Mouse (Mus musculus) MEL (cell line): ENCODE measurements at regions not wholly inside any gene's neighbourhood (a gene's known extent, or its start where the extent isn't known, plus 50 kb on each side); places are given as distances from the start of the nearest gene placed in this dataset.

ENCODE experiments used
- DNase-seq: peaks from one replicate; pipeline ENCODE4 v3.0.0; 2011; ENCODE audit warnings: low read depth, low spot score
- H3K27ac ChIP-seq: 2 replicates; pipeline ENCODE4 v1.5.1; 2012; ENCODE audit warnings: low read depth, mild to moderate bottlenecking, control low read depth, low read length, moderate library complexity; ENCODE audit not compliant: control insufficient read depth
- H3K27me3 ChIP-seq, 2 experiments: fragments of 150-350 bp in 1 of 2; sonication (generic) in 1 of 2; 2 replicates each; pipeline ENCODE4 v1.6.1; 2012; ENCODE audit warnings: low read length in 2 of 2, mild to moderate bottlenecking in 2 of 2, improper control_type of control experiment in 1 of 2, moderate library complexity in 1 of 2; ENCODE audit not compliant: insufficient read depth in 2 of 2, control insufficient read depth in 1 of 2
- H3K36me3 ChIP-seq, 2 experiments: 2 replicates each; pipeline ENCODE4 v1.6.1; 2012 to 2014; ENCODE audit warnings: low read length in 2 of 2, improper control_type of control experiment in 1 of 2, inconsistent platforms in 1 of 2, mild to moderate bottlenecking in 1 of 2; ENCODE audit not compliant: insufficient read depth in 2 of 2, control insufficient read depth in 1 of 2
- H3K4me1 ChIP-seq, 2 experiments: fragments of 150-350 bp in 1 of 2; sonication (generic) in 1 of 2; 2 replicates each; pipeline ENCODE4 v1.6.1; 2012; ENCODE audit warnings: low read length in 2 of 2, improper control_type of control experiment in 1 of 2, mild to moderate bottlenecking in 1 of 2; ENCODE audit not compliant: insufficient read depth in 2 of 2, control insufficient read depth in 1 of 2
- H3K4me3 ChIP-seq, 2 experiments: fragments of 150-350 bp in 1 of 2; sonication (generic) in 1 of 2; 2 replicates each; pipeline ENCODE4 v1.5.1; 2012; ENCODE audit warnings: low read depth in 2 of 2, low read length in 2 of 2, mild to moderate bottlenecking in 2 of 2, moderate library complexity in 2 of 2, control low read depth in 1 of 2, improper control_type of control experiment in 1 of 2; ENCODE audit not compliant: control insufficient read depth in 1 of 2, insufficient read depth in 1 of 2
- H3K79me2 ChIP-seq: 2 replicates; pipeline ENCODE4 v1.6.1; 2012; ENCODE audit warnings: mild to moderate bottlenecking, low read length, moderate library complexity; ENCODE audit not compliant: control insufficient read depth, poor library complexity, insufficient read depth
- H3K9ac ChIP-seq: 2 replicates; pipeline ENCODE4 v1.6.1; 2012; ENCODE audit warnings: low read depth, mild to moderate bottlenecking, control low read depth, low read length, moderate library complexity; ENCODE audit not compliant: control insufficient read depth, poor library complexity, severe bottlenecking
- H3K9me3 ChIP-seq: fragments of 150-350 bp; sonication (generic); replicated peaks from 2 replicates; pipeline ENCODE4 v1.6.1; 2012; ENCODE audit warnings: mild to moderate bottlenecking, low read length, improper control_type of control experiment, moderate library complexity; ENCODE audit not compliant: insufficient read depth
- BHLHE40 ChIP-seq: IDR thresholded peaks from 2 replicates; pipeline ENCODE4 v1.6.1; 2012; ENCODE audit warnings: low read depth, mild to moderate bottlenecking, inconsistent platforms, low read length, improper control_type of control experiment, borderline replicate concordance
- CHD1 ChIP-seq: IDR thresholded peaks from 2 replicates; pipeline ENCODE4 v1.6.1; 2012; ENCODE audit warnings: low read depth, mild to moderate bottlenecking, inconsistent platforms, low read length, improper control_type of control experiment
- CHD2 ChIP-seq: IDR thresholded peaks from 2 replicates; pipeline ENCODE4 v1.6.1; 2011; ENCODE audit warnings: low read length, improper control_type of control experiment
- CTCF ChIP-seq, 3 experiments: IDR thresholded peaks in 2 of 3; conservative IDR thresholded peaks in 1 of 3; 2 replicates each; pipeline ENCODE4 v1.5.1; 2011 to 2012; ENCODE audit warnings: low read length in 3 of 3, low read depth in 2 of 3, mild to moderate bottlenecking in 2 of 3, improper control_type of control experiment in 1 of 3, inconsistent platforms in 1 of 3, mixed read lengths in 1 of 3, moderate library complexity in 1 of 3; ENCODE audit not compliant: control insufficient read depth in 1 of 3, insufficient read depth in 1 of 3, poor library complexity in 1 of 3, severe bottlenecking in 1 of 3
- E2F4 ChIP-seq: IDR thresholded peaks from 2 replicates; pipeline ENCODE4 v1.6.1; 2011; ENCODE audit warnings: low read depth, low read length, improper control_type of control experiment, borderline replicate concordance
- EP300 ChIP-seq, 2 experiments: IDR thresholded peaks; 2 replicates each; pipeline ENCODE4 v1.6.1; 2011; ENCODE audit warnings: improper control_type of control experiment in 2 of 2, low read length in 2 of 2, low read depth in 1 of 2, mild to moderate bottlenecking in 1 of 2
- ETS1 ChIP-seq: IDR thresholded peaks from 2 replicates; pipeline ENCODE4 v1.6.1; 2012; ENCODE audit warnings: low read depth, mild to moderate bottlenecking, inconsistent platforms, low read length, improper control_type of control experiment, moderate library complexity
- GABPA ChIP-seq: IDR thresholded peaks from 2 replicates; pipeline ENCODE4 v1.6.1; 2012; ENCODE audit warnings: low read depth, mild to moderate bottlenecking, inconsistent platforms, low read length, improper control_type of control experiment, moderate library complexity
- GATA1 ChIP-seq: IDR thresholded peaks from 2 replicates; pipeline ENCODE4 v1.6.1; 2011; ENCODE audit warnings: low read depth, low read length, improper control_type of control experiment
- HCFC1 ChIP-seq: IDR thresholded peaks from 2 replicates; pipeline ENCODE4 v1.6.1; 2012; ENCODE audit warnings: low read depth, mild to moderate bottlenecking, inconsistent platforms, low read length, improper control_type of control experiment, moderate library complexity
- MAX ChIP-seq: IDR thresholded peaks from 2 replicates; pipeline ENCODE4 v1.6.1; 2011; ENCODE audit warnings: low read length, improper control_type of control experiment
- MAZ ChIP-seq: IDR thresholded peaks from 2 replicates; pipeline ENCODE4 v1.6.1; 2012; ENCODE audit warnings: low read depth, mild to moderate bottlenecking, inconsistent platforms, low read length, improper control_type of control experiment
- MEF2A ChIP-seq: IDR thresholded peaks from 2 replicates; pipeline ENCODE4 v1.6.1; 2014; ENCODE audit warnings: low read depth, mild to moderate bottlenecking, inconsistent platforms, low read length, improper control_type of control experiment; ENCODE audit not compliant: poor library complexity, insufficient replicate concordance, severe bottlenecking; ENCODE audit errors: extremely low read depth
- NELFE ChIP-seq: IDR thresholded peaks from 2 replicates; pipeline ENCODE4 v1.6.1; 2011; ENCODE audit warnings: low read depth, low read length, improper control_type of control experiment
- POLR2AphosphoS5 ChIP-seq: IDR thresholded peaks from 2 replicates; pipeline ENCODE4 v1.6.1; 2012; ENCODE audit warnings: low read depth, borderline replicate concordance, mild to moderate bottlenecking, inconsistent platforms, low read length, moderate library complexity, mixed read lengths
- RAD21 ChIP-seq: IDR thresholded peaks from 2 replicates; pipeline ENCODE4 v1.6.1; 2011; ENCODE audit warnings: mild to moderate bottlenecking, low read depth, low read length, improper control_type of control experiment
- SMC3 ChIP-seq: IDR thresholded peaks from 2 replicates; pipeline ENCODE4 v1.6.1; 2011; ENCODE audit warnings: low read depth, low read length, improper control_type of control experiment
- USF1 ChIP-seq: IDR thresholded peaks from 2 replicates; pipeline ENCODE4 v1.6.1; 2014; ENCODE audit warnings: low read depth, mild to moderate bottlenecking, inconsistent platforms, low read length, improper control_type of control experiment, moderate library complexity
- USF2 ChIP-seq, 2 experiments: IDR thresholded peaks; 2 replicates each; pipeline ENCODE4 v1.6.1; 2011 to 2012; ENCODE audit warnings: improper control_type of control experiment in 2 of 2, low read length in 2 of 2, borderline replicate concordance in 1 of 2, inconsistent platforms in 1 of 2, low read depth in 1 of 2, mild to moderate bottlenecking in 1 of 2; ENCODE audit not compliant: insufficient read depth in 1 of 2
- ZMIZ1 ChIP-seq: IDR thresholded peaks from 2 replicates; pipeline ENCODE4 v1.6.1; 2012; ENCODE audit warnings: low read depth, mild to moderate bottlenecking, inconsistent platforms, low read length, improper control_type of control experiment, moderate library complexity
- ZNF384 ChIP-seq: IDR thresholded peaks from 2 replicates; pipeline ENCODE4 v1.6.1; 2012; ENCODE audit warnings: low read depth, mild to moderate bottlenecking, inconsistent platforms, low read length, improper control_type of control experiment

DNA sequence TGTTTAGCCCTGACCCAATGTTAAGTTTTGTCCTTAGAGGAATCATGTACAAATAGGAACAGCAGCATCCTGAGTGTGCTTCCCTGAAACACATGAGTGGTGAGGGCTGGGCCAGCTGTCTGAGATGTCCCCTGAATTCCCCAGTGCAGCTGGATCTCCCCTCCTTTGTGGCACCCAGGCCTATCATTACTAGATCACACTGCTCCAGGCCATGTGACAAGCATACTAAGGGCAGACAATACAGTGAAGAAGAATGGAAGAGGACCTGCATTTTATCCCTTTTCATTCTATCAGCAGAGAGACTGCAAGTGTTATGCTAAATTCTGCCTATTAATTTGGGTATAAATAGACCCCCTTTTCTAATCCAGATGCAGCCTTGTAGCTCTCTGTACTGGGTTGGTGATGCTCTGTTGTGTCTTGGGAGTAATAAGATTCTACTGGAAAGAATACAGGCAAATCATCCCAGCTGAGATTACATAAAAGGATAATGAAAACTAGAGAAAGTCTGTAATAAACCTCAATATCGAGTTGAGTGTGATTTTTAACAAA lies 418.3 kb downstream of the Brinp2 start:
- Histone ChIP-seq H3K4me3 (no peak overlapping the region), H3K4me1 (no peaks in the 10 kb centered on the region), H3K9ac (no peak overlapping the region), H3K79me2 (no peaks in the 10 kb centered on the region), H3K27me3 (no peaks in the 10 kb centered on the region), H3K9me3 (no peaks in the 10 kb centered on the region), H3K36me3 (no peaks in the 10 kb centered on the region), H3K27ac (no peak overlapping the region)
- TF ChIP-seq ETS1 (no peak), EP300 (IDR thresholded peaks at IDR 0.05; ENCODE audit: low read depth in 1 of 2, low read length in 2 of 2) (no peak), CTCF (IDR thresholded peaks at IDR 0.05 in 2 of 3, conservative IDR thresholded peaks at IDR 0.05 in 1 of 3; ENCODE audit: control insufficient read depth in 1 of 3, insufficient read depth in 1 of 3, low read depth in 2 of 3, low read length in 3 of 3, poor library complexity in 1 of 3, severe bottlenecking in 1 of 3) (no peak), BHLHE40 (no peak), SMC3 (no peak), E2F4 (no peak), MAX (no peak), CHD1 (no peak), GABPA (no peak), CHD2 (no peak), RAD21 (no peak), USF1 (no peak), HCFC1 (no peak), NELFE (no peak), ZNF384 (no peak), USF2 (IDR thresholded peaks at IDR 0.05; ENCODE audit: borderline replicate concordance in 1 of 2, insufficient read depth in 1 of 2, low read depth in 1 of 2, low read length in 2 of 2) (no peak), MEF2A (no peak), MAZ (no peak), ZMIZ1 (no peak), POLR2AphosphoS5 (no peak)
- DNase-seq: no peak

DNA sequence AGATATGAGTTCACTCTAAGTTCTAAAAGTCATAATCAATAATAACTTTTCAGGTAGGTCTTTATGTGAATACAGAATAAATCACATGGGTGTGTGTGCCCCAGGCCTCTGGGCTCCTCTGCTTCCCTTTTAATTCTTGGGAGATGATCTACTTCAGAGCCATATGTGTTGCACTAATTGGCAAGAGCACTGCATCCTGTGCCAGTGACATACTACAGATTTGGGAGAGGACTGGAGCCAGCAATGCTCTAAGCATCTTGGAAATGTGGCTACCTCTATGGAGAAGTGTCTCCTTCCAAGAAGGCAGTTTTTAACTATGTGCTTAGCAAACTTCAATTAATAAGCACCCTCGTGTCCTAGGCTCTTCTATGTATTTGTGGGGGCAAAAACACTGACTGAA lies 416.6 kb downstream of the Brinp2 start:
- H3K27me3 ChIP-seq: no peaks in the 10 kb centered on the region
- H3K4me3 ChIP-seq: no peak overlapping the region
- no peak for DNase-seq
- no peak overlapping the region for H3K9ac ChIP-seq
- H3K79me2 ChIP-seq: no peaks in the 10 kb centered on the region
- no peak overlapping the region for H3K27ac ChIP-seq
- H3K4me1 ChIP-seq: no peaks in the 10 kb centered on the region
- TF ChIP-seq RAD21 (no peak), E2F4 (no peak), POLR2AphosphoS5 (no peak), CTCF (IDR thresholded peaks at IDR 0.05 in 2 of 3, conservative IDR thresholded peaks at IDR 0.05 in 1 of 3; ENCODE audit: control insufficient read depth in 1 of 3, insufficient read depth in 1 of 3, low read depth in 2 of 3, low read length in 3 of 3, poor library complexity in 1 of 3, severe bottlenecking in 1 of 3) (no peak), GABPA (no peak), CHD2 (no peak), GATA1 (no peak), ZNF384 (no peak), MAZ (no peak)
- H3K36me3 ChIP-seq: no peaks in the 10 kb centered on the region
- H3K9me3 ChIP-seq: no peaks in the 10 kb centered on the region
